Mouse (Mus musculus): Measurements from ENCODE around the gene Cd5. TPM values are rescaled to one million over a fixed set of nuclear protein-coding genes. Genes with fewer than 3 reads are reported as not detected.

Gene Cd5
- polyA plus RNA-seq, 1 experiment from 2014 or later = 0.18 TPM

DNA sequence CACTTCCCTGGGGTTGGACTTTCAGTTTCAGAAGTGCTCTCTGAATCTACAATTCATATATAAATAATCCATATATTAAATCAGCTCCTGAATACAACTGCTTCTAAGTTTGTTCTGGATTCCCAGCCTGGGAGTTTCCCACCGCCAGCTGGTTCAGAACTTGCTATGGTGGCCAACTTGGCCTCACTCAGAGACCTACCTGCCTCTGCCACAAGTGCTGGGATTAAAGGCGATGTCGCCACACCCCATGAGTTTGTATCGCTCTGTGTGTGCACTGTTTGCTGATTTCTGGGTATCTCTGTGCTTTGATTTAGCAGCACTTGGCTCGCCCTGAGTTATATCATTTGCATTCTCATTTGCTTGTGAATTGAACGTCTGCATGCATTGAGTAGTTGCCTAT is 13.3 kb upstream of the Cd5 start:
- Histone ChIP-seq H3K9me3 (no peaks in the 10 kb centered on the region), H3K4me3 (no peak overlapping the region), H3K27me3 (ENCODE audit: insufficient read depth, poor library complexity, severe bottlenecking) (no peaks in the 10 kb centered on the region), H3K36me3 (no peaks in the 10 kb centered on the region), H3K27ac (no peak overlapping the region), H3K4me1 (replicated peaks) (peaks cover 10% of the 10 kb centered on the region)
- DNase-seq (ENCODE audit: low spot score) = no peak
- WGBS = 91% methylated on average over 6 of the region's 6 CpGs

DNA sequence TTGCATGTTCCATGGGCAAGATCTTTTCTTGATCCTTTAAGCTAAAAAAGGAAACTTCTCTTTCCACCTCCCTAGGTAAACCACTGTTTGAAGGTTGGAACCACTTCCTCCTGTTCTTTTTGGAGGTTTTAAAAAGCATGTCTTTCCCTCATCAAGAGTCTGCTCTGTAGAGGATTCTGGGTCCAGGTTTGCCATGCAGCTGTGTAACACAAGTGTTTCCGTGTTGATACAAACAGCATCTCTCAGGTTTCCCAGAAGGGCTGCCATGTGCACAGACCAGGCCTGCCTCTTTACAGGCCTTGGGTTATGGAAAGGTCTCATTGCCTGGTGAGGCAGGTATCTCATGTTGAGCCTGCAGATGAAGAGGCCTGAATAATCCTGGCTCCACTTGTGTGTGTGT is 12.8 kb upstream of the Cd5 start:
- no peaks in the 10 kb centered on the region for H3K36me3 ChIP-seq
- H3K4me3 ChIP-seq = no peak overlapping the region
- no peaks in the 10 kb centered on the region for H3K27me3 ChIP-seq (ENCODE audit: insufficient read depth, poor library complexity, severe bottlenecking)
- no peak overlapping the region for H3K27ac ChIP-seq
- H3K9me3 ChIP-seq = no peaks in the 10 kb centered on the region
- WGBS = 92% methylated on average over 1 of the region's 1 CpGs
- no peak for DNase-seq (ENCODE audit: low spot score)
- H3K4me1 ChIP-seq (replicated peaks) = peaks cover 10% of the 10 kb centered on the region

DNA sequence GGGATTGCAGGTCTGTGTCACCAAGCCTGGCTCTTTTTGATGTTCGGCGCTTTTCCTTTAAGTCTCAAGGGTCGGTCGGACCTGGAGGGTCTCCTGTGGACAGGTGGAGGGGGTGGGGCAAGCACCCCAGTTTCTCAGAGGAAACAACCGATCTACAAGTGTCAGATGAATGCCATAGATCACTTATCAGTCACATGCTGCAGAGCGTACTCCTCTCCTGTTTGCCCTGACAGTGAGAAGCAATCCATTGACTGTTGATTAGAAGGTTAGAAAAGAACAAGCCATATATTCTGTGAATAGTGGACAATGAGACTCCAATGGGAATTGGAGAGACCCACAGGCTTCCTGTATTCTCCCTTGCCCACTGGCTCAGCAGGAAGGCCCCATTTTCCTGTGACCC is 11.4 kb upstream of the Cd5 start:
- 87% methylated on average over 6 of the region's 6 CpGs for WGBS
- Histone ChIP-seq H3K4me3 (no peak overlapping the region), H3K36me3 (no peaks in the 10 kb centered on the region), H3K27me3 (ENCODE audit: insufficient read depth, poor library complexity, severe bottlenecking) (no peaks in the 10 kb centered on the region), H3K4me1 (replicated peaks) (peaks cover 10% of the 10 kb centered on the region), H3K9me3 (no peaks in the 10 kb centered on the region), H3K27ac (no peak overlapping the region)
- no peak for DNase-seq (ENCODE audit: low spot score)

DNA sequence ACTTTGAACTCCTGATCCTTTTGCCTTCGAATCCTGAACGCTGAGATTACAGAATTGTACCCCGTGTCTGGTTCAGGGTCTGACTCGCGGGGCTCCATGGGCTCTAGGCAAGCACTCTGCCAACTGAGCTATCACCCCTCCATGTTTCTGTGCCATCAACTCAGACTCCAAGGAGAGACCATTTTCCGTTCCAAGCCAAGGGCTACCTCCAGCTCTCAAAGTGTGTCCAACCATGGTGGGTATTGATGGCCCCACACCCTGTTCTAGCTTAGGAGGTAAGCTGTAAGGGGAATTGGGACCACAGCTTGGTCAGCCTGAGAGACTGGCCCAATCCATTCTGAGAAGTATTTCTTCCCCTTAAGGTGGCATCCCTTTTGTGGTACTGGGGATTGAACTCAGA is 10.5 kb upstream of the Cd5 start:
- Histone ChIP-seq H3K4me1 (replicated peaks) (peaks cover 10% of the 10 kb centered on the region), H3K27me3 (ENCODE audit: insufficient read depth, poor library complexity, severe bottlenecking) (no peaks in the 10 kb centered on the region), H3K27ac (no peak overlapping the region), H3K9me3 (no peaks in the 10 kb centered on the region), H3K36me3 (no peaks in the 10 kb centered on the region), H3K4me3 (no peak overlapping the region)
- no peak for DNase-seq (ENCODE audit: low spot score)
- 91% methylated on average over 6 of the region's 6 CpGs for WGBS

DNA sequence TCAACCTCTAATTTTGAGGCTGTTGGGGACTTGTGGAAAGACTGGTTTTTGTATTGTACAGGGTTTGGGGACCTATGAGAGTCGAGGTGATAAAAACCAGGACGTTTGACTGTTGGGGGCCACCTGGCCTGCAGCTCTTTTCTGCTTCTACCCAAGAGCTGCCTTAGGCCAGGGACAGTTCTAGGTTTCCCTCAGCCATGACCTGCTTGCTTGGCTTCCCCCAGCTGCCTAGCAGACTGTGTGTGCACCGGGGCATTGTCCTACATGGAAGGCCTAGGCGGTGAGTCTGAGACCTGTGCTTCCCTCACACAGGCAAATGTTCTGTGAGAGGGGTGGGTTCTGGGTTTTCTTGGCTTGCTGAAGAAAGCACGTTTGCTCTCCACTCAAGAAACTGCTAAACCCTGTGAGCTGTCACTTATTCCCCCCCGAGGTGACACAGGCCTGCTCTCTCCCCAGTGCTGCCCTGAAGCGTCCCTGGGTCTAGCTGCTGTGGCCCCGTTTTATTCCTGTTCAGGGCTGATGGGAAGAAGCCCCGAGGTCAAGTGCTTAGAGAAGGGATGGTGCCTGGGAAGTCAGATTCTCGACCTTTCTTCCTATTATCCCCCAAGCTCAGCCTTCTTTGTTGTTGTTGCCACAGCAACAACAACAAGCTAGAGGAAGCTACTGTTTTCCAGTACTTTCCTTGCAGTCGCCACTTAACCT is 9.8 kb upstream of the Cd5 start:
- Histone ChIP-seq H3K27ac (peak overlapping the region; percentile 69), H3K4me1 (replicated peaks) (peaks cover 10% of the 10 kb centered on the region), H3K27me3 (ENCODE audit: insufficient read depth, poor library complexity, severe bottlenecking) (no peaks in the 10 kb centered on the region), H3K9me3 (no peaks in the 10 kb centered on the region), H3K4me3 (no peak overlapping the region), H3K36me3 (no peaks in the 10 kb centered on the region)
- no peak for DNase-seq (ENCODE audit: low spot score)
- WGBS = 54% methylated on average over 11 of the region's 11 CpGs

DNA sequence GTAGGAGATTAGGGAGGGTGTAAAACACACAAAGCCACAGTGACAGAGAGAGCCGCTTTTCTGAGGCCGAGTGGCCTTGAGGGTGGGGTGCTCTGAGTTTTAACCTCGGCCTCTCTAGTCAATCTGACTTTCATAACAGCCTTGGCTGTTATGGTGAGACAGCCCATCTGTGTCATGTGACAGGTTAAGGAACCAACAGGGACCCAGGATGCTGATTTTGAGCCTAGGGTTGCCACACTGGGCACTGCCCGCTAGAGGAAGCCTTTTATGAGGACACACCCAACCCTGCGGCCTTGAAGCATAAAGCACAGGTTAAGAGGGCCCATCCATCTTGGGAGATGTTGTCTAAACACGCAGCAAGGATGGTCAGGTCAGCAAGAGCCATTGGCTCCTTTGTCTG is 8.9 kb upstream of the Cd5 start:
- H3K27me3 ChIP-seq (ENCODE audit: insufficient read depth, poor library complexity, severe bottlenecking) = no peaks in the 10 kb centered on the region
- H3K9me3 ChIP-seq = no peaks in the 10 kb centered on the region
- H3K4me3 ChIP-seq = no peak overlapping the region
- H3K36me3 ChIP-seq = no peaks in the 10 kb centered on the region
- WGBS = 86% methylated on average over 6 of the region's 6 CpGs
- H3K4me1 ChIP-seq (replicated peaks) = peaks cover 10% of the 10 kb centered on the region
- no peak for DNase-seq (ENCODE audit: low spot score)
- no peak overlapping the region for H3K27ac ChIP-seq

DNA sequence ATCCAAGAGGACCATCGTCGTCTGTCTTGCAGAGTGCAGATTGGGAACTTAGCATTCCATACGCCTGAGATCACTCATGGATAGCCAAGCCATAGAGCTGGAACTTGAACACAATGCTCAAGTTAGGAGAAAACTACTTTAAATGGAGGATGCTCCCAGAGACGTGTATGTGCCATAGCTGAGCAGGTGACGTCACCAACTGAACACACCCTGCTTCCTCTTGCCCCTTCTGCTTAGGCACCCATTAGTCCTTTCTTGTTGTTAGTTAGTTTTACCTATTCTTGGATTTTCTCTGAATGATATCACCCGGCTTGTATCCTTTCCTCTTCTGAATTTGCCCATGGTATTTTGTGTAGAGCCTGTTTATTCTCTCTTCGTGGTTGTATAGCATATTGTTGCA is 8.4 kb upstream of the Cd5 start:
- Histone ChIP-seq H3K9me3 (no peaks in the 10 kb centered on the region), H3K36me3 (no peaks in the 10 kb centered on the region), H3K4me1 (replicated peaks) (peaks cover 10% of the 10 kb centered on the region), H3K27ac (no peak overlapping the region), H3K4me3 (no peak overlapping the region), H3K27me3 (ENCODE audit: insufficient read depth, poor library complexity, severe bottlenecking) (no peaks in the 10 kb centered on the region)
- WGBS = 90% methylated on average over 7 of the region's 7 CpGs
- DNase-seq (ENCODE audit: low spot score) = no peak

DNA sequence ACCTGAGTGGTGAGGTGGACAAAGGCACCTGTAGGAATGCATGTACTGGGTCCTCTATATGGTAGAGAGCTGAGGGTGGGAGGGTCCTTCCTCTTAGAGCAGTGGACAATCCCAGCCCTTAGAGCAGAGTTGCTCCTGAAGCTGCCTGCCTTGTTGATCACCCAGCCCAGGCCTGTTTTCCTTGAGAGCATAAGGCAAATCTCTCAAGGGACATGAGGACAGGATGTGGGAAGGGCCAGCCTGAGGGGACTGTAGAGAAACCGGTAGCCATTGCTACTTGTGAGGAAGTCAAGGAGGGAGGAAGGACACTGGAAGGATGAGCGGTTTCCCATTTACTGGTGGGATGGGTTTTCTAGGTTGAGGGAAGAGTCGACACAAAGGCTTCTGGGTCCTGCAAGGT is 3.8 kb upstream of the Cd5 start:
- no peak for DNase-seq (ENCODE audit: low spot score)
- Histone ChIP-seq H3K27ac (no peak overlapping the region), H3K27me3 (ENCODE audit: insufficient read depth, poor library complexity, severe bottlenecking) (no peaks in the 10 kb centered on the region), H3K36me3 (no peaks in the 10 kb centered on the region), H3K9me3 (no peaks in the 10 kb centered on the region), H3K4me3 (no peak overlapping the region), H3K4me1 (replicated peaks) (peaks cover 13% of the 10 kb centered on the region; the same call in 1 of the 2 replicates)
- 78% methylated on average over 3 of the region's 3 CpGs for WGBS

DNA sequence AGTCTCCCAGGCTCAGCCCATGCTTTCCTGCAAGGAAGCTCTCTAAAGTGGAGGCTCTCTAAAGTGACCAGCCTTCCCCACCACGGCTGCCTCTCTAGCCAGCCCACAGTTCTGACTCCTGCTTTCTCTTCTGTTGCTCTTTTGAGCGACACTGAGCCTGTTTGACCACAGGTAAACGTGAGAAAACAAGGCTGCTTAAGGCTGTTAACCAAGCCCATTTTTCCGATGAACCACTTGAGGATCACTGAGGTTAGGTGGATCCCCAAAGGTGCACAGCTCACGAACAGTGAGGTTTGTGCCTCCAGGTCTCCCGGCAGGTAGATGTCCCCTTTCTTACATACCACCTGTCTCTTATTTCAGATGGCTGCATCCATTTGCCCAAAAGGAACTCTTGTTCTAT is 3.3 kb upstream of the Cd5 start:
- H3K27me3 ChIP-seq (ENCODE audit: insufficient read depth, poor library complexity, severe bottlenecking) = no peaks in the 10 kb centered on the region
- no peak for DNase-seq (ENCODE audit: low spot score)
- no peaks in the 10 kb centered on the region for H3K36me3 ChIP-seq
- peaks cover 13% of the 10 kb centered on the region; the same call in 1 of the 2 replicates for H3K4me1 ChIP-seq (replicated peaks)
- no peaks in the 10 kb centered on the region for H3K9me3 ChIP-seq
- H3K4me3 ChIP-seq = no peak overlapping the region
- 86% methylated on average over 6 of the region's 6 CpGs for WGBS
- no peak overlapping the region for H3K27ac ChIP-seq

DNA sequence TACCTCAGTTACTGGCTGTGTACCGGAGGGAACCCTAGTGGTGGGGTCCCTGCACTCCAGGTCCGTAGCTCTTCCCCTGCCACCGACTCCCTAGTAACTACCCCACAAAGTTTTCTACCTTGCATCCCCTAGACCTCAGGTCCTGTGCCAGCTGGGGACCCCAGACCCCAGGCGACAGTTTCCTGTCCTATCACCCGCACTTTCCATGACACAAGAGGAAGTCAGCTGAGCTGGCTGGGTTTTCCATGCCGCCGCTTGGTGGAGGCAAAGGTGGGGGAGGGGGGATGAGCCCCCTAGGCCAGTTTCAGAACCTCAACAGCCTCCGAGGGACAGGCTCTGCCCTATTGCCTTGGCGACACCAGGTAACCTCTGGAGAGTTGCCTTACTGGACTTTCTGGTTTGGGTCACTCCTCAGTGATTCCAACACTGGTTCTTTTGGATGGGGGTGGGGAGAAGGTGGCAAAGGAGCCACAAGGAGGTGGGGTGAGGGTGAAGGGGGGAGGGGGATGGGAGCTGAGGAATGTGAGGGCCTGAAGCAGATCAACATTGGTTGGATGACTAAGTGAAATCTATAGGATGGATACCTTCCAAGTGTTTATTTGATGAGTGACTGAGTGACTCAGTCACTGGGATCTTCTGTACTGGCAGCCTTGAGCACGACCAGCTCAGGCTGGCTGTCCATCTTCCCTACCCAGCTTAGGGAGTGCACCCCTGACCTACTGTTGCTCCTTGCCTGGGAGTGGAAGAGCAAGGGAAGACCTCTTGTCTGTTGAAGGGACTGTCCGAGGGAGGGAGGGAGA is 2.0 kb upstream of the Cd5 start:
- 52% methylated on average over 11 of the region's 11 CpGs for WGBS

DNA sequence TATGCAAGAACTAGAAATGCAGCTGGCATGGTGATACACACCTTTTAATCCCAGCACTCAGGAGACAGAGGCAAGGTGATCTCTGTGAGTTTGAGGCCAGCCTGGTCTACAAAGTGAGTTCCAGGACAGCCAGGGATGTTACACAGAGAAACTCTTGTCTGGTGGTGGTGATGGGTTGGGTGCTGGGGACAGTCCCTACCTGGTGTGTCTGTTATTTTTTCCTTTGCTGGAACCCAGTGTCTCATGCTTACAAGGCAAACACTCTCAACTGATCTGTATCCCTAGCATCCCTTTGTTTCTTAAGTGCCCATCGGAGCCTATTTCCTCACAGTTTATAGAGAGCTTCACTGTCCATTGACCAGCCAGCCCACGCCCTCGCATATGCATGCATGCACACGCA is 1.1 kb upstream of the Cd5 start:
- Histone ChIP-seq H3K27me3 (ENCODE audit: insufficient read depth, poor library complexity, severe bottlenecking) (no peaks in the 10 kb centered on the region), H3K4me3 (no peak overlapping the region), H3K9me3 (no peaks in the 10 kb centered on the region), H3K27ac (no peak overlapping the region), H3K36me3 (no peaks in the 10 kb centered on the region), H3K4me1 (replicated peaks) (peaks cover 13% of the 10 kb centered on the region; the same call in 1 of the 2 replicates)
- DNase-seq (ENCODE audit: low spot score) = no peak
- 98% methylated on average over 4 of the region's 4 CpGs for WGBS

More for the DNA sequence above, 2.0 kb upstream of the Cd5 start:
- Histone ChIP-seq H3K4me1 (replicated peaks) (peaks cover 13% of the 10 kb centered on the region; the same call in 1 of the 2 replicates), H3K9me3 (no peaks in the 10 kb centered on the region), H3K4me3 (no peak overlapping the region), H3K27ac (no peak overlapping the region), H3K27me3 (ENCODE audit: insufficient read depth, poor library complexity, severe bottlenecking) (no peaks in the 10 kb centered on the region), H3K36me3 (no peaks in the 10 kb centered on the region)
- no peak for DNase-seq (ENCODE audit: low spot score)

DNA sequence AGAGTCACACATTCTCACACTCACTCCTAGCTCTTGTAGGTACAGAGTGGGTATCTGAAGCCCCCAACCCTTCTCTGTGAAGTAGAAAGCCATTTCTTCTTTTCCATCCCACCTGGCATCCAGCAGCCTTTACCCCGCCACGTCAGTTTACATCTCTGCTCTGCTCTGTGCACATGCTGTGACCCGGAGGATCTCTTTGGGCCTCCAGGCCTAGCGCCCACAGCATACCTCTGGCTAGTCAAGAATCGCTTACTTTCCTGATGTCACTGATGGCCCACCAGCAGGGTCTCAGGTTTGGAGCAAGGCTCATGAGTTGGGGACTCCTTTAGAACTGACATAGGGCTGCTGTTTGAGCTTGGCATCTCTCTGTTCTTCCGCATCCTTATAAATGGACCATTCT is 764 bp downstream of the Cd5 start:
- Histone ChIP-seq H3K27me3 (ENCODE audit: insufficient read depth, poor library complexity, severe bottlenecking) (no peaks in the 10 kb centered on the region), H3K4me3 (no peak overlapping the region), H3K4me1 (replicated peaks) (peaks cover 13% of the 10 kb centered on the region; the same call in 1 of the 2 replicates), H3K36me3 (no peaks in the 10 kb centered on the region), H3K9me3 (no peaks in the 10 kb centered on the region), H3K27ac (no peak overlapping the region)
- no peak for DNase-seq (ENCODE audit: low spot score)
- WGBS = 89% methylated on average over 6 of the region's 6 CpGs

DNA sequence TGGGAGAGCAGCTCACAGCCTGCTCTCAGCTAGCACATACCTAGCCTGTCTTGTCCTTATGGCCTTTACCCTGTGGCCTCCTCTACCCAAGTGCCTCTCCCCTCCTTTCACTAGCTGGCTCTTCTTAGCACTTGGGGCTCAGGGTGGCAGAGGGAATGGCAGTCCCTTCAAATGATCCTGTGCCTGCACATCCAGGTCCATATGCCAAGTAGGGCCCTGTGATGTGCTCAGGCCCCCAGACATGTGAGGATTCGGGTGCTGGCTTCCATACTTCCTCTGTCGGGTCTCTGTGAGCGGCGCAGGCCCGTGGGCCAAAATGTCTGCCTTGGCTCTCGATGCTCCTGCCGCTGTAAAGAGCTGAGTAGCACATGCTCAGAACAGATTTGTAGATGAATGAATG is 2.9 kb downstream of the Cd5 start:
- Histone ChIP-seq H3K27ac (no peak overlapping the region; the same call in 1 of the 2 replicates), H3K9me3 (no peaks in the 10 kb centered on the region), H3K4me1 (replicated peaks) (peaks cover 6% of the 10 kb centered on the region; the same call in 1 of the 2 replicates), H3K27me3 (ENCODE audit: insufficient read depth, poor library complexity, severe bottlenecking) (no peaks in the 10 kb centered on the region), H3K36me3 (no peaks in the 10 kb centered on the region), H3K4me3 (no peak overlapping the region)
- WGBS = 95% methylated on average over 7 of the region's 7 CpGs
- DNase-seq (ENCODE audit: low spot score) = no peak

Data from hindbrain, embryonic 10.5 days (tissue).